Mouse (Mus musculus) MEL (cell line): ENCODE results near the gene Spdef. TPM values are rescaled to one million over a fixed set of nuclear protein-coding genes. Genes with fewer than 3 reads are reported as not detected.

Experiments used
- DNase-seq: peaks from one replicate; pipeline ENCODE4 v3.0.0; 2011; ENCODE audit warnings: low read depth, low spot score
- H3K27ac ChIP-seq: 2 replicates; pipeline ENCODE4 v1.5.1; 2012; ENCODE audit warnings: low read depth, mild to moderate bottlenecking, control low read depth, low read length, moderate library complexity; ENCODE audit not compliant: control insufficient read depth
- H3K27me3 ChIP-seq, 2 experiments: fragments of 150-350 bp in 1 of 2; sonication (generic) in 1 of 2; 2 replicates each; pipeline ENCODE4 v1.6.1; 2012; ENCODE audit warnings: low read length in 2 of 2, mild to moderate bottlenecking in 2 of 2, improper control_type of control experiment in 1 of 2, moderate library complexity in 1 of 2; ENCODE audit not compliant: insufficient read depth in 2 of 2, control insufficient read depth in 1 of 2
- H3K36me3 ChIP-seq, 2 experiments: 2 replicates each; pipeline ENCODE4 v1.6.1; 2012 to 2014; ENCODE audit warnings: low read length in 2 of 2, improper control_type of control experiment in 1 of 2, inconsistent platforms in 1 of 2, mild to moderate bottlenecking in 1 of 2; ENCODE audit not compliant: insufficient read depth in 2 of 2, control insufficient read depth in 1 of 2
- H3K4me1 ChIP-seq, 2 experiments: fragments of 150-350 bp in 1 of 2; sonication (generic) in 1 of 2; 2 replicates each; pipeline ENCODE4 v1.6.1; 2012; ENCODE audit warnings: low read length in 2 of 2, improper control_type of control experiment in 1 of 2, mild to moderate bottlenecking in 1 of 2; ENCODE audit not compliant: insufficient read depth in 2 of 2, control insufficient read depth in 1 of 2
- H3K4me3 ChIP-seq, 2 experiments: fragments of 150-350 bp in 1 of 2; sonication (generic) in 1 of 2; 2 replicates each; pipeline ENCODE4 v1.5.1; 2012; ENCODE audit warnings: low read depth in 2 of 2, low read length in 2 of 2, mild to moderate bottlenecking in 2 of 2, moderate library complexity in 2 of 2, control low read depth in 1 of 2, improper control_type of control experiment in 1 of 2; ENCODE audit not compliant: control insufficient read depth in 1 of 2, insufficient read depth in 1 of 2
- H3K79me2 ChIP-seq: 2 replicates; pipeline ENCODE4 v1.6.1; 2012; ENCODE audit warnings: mild to moderate bottlenecking, low read length, moderate library complexity; ENCODE audit not compliant: control insufficient read depth, poor library complexity, insufficient read depth
- H3K9ac ChIP-seq: 2 replicates; pipeline ENCODE4 v1.6.1; 2012; ENCODE audit warnings: low read depth, mild to moderate bottlenecking, control low read depth, low read length, moderate library complexity; ENCODE audit not compliant: control insufficient read depth, poor library complexity, severe bottlenecking
- H3K9me3 ChIP-seq: fragments of 150-350 bp; sonication (generic); replicated peaks from 2 replicates; pipeline ENCODE4 v1.6.1; 2012; ENCODE audit warnings: mild to moderate bottlenecking, low read length, improper control_type of control experiment, moderate library complexity; ENCODE audit not compliant: insufficient read depth
- CHD2 ChIP-seq: IDR thresholded peaks from 2 replicates; pipeline ENCODE4 v1.6.1; 2011; ENCODE audit warnings: low read length, improper control_type of control experiment
- ETS1 ChIP-seq: IDR thresholded peaks from 2 replicates; pipeline ENCODE4 v1.6.1; 2012; ENCODE audit warnings: low read depth, mild to moderate bottlenecking, inconsistent platforms, low read length, improper control_type of control experiment, moderate library complexity
- HCFC1 ChIP-seq: IDR thresholded peaks from 2 replicates; pipeline ENCODE4 v1.6.1; 2012; ENCODE audit warnings: low read depth, mild to moderate bottlenecking, inconsistent platforms, low read length, improper control_type of control experiment, moderate library complexity
- JUND ChIP-seq: IDR thresholded peaks from 2 replicates; pipeline ENCODE4 v1.6.1; 2011; ENCODE audit warnings: low read depth, mild to moderate bottlenecking, improper control_type of control experiment, low read length
- KAT2A ChIP-seq: conservative IDR thresholded peaks from 2 replicates; pipeline ENCODE4 v1.6.1; 2012; ENCODE audit warnings: low read depth, low read length, improper control_type of control experiment, inconsistent platforms
- MAFK ChIP-seq: IDR thresholded peaks from 2 replicates; pipeline ENCODE4 v1.6.1; 2011; ENCODE audit warnings: low read depth, mild to moderate bottlenecking, low read length, improper control_type of control experiment, borderline replicate concordance
- MAX ChIP-seq: IDR thresholded peaks from 2 replicates; pipeline ENCODE4 v1.6.1; 2011; ENCODE audit warnings: low read length, improper control_type of control experiment
- MEF2A ChIP-seq: IDR thresholded peaks from 2 replicates; pipeline ENCODE4 v1.6.1; 2014; ENCODE audit warnings: low read depth, mild to moderate bottlenecking, inconsistent platforms, low read length, improper control_type of control experiment; ENCODE audit not compliant: poor library complexity, insufficient replicate concordance, severe bottlenecking; ENCODE audit errors: extremely low read depth
- MXI1 ChIP-seq: IDR thresholded peaks from 2 replicates; pipeline ENCODE4 v1.6.1; 2011; ENCODE audit warnings: mild to moderate bottlenecking, low read depth, low read length, improper control_type of control experiment
- MYB ChIP-seq: IDR thresholded peaks from 2 replicates; pipeline ENCODE4 v1.6.1; 2011; ENCODE audit warnings: mild to moderate bottlenecking, low read depth, low read length, improper control_type of control experiment
- MYC ChIP-seq: IDR thresholded peaks from 2 replicates; pipeline ENCODE4 v1.6.1; 2011; ENCODE audit warnings: low read depth, mild to moderate bottlenecking, low read length, improper control_type of control experiment, moderate library complexity
- NRF1 ChIP-seq: IDR thresholded peaks from 2 replicates; pipeline ENCODE4 v1.6.1; 2014; ENCODE audit warnings: low read depth, mild to moderate bottlenecking, inconsistent platforms, low read length, improper control_type of control experiment, moderate library complexity; ENCODE audit not compliant: poor library complexity, insufficient read depth, severe bottlenecking
- POLR2A ChIP-seq, 2 experiments: IDR thresholded peaks; 2 replicates each; pipeline ENCODE4 v1.6.1; 2011 to 2012; ENCODE audit warnings: low read length in 2 of 2, mild to moderate bottlenecking in 2 of 2, control low read depth in 1 of 2, improper control_type of control experiment in 1 of 2, low read depth in 1 of 2, moderate library complexity in 1 of 2; ENCODE audit not compliant: control insufficient read depth in 1 of 2, insufficient read depth in 1 of 2, poor library complexity in 1 of 2
- POLR2AphosphoS5 ChIP-seq: IDR thresholded peaks from 2 replicates; pipeline ENCODE4 v1.6.1; 2012; ENCODE audit warnings: low read depth, borderline replicate concordance, mild to moderate bottlenecking, inconsistent platforms, low read length, moderate library complexity, mixed read lengths
- RAD21 ChIP-seq: IDR thresholded peaks from 2 replicates; pipeline ENCODE4 v1.6.1; 2011; ENCODE audit warnings: mild to moderate bottlenecking, low read depth, low read length, improper control_type of control experiment
- SIN3A ChIP-seq: IDR thresholded peaks from 2 replicates; pipeline ENCODE4 v1.6.1; 2012; ENCODE audit warnings: low read length, improper control_type of control experiment, inconsistent platforms
- SMC3 ChIP-seq: IDR thresholded peaks from 2 replicates; pipeline ENCODE4 v1.6.1; 2011; ENCODE audit warnings: low read depth, low read length, improper control_type of control experiment
- TCF12 ChIP-seq: IDR thresholded peaks from 2 replicates; pipeline ENCODE4 v1.6.1; 2014; ENCODE audit warnings: low read depth, mild to moderate bottlenecking, inconsistent platforms, low read length, improper control_type of control experiment, moderate library complexity
- USF1 ChIP-seq: IDR thresholded peaks from 2 replicates; pipeline ENCODE4 v1.6.1; 2014; ENCODE audit warnings: low read depth, mild to moderate bottlenecking, inconsistent platforms, low read length, improper control_type of control experiment, moderate library complexity
- polyA plus RNA-seq, 2 experiments: library from polyadenylated mRNA; stranded (reverse) in 1 of 2; unstranded in 1 of 2; fragments of >175 nt in 1 of 2; fragments of >200 nt in 1 of 2; gene quantifications; 2 replicates each; pipeline versions ENCODE4 v1.2.1 to v1.2.4; 2012; ENCODE audit warnings: low replicate concordance in 2 of 2, low read depth in 1 of 2; ENCODE audit not compliant: insufficient read length in 2 of 2, insufficient read depth in 1 of 2, missing spikeins in 1 of 2
- total RNA-seq: library from RNA; depleted of rRNA; stranded (reverse); fragments of 300-350 nt; gene quantifications from 2 replicates; pipeline ENCODE4 v1.2.3, GENCODE M21; 2012

The Spdef gene
- total and polyA plus RNA-seq, 3 experiments = 0.11 TPM; not detected in 2

- no peaks in the 10 kb centered on the region for H3K9me3 ChIP-seq
- H3K27me3 ChIP-seq = no peaks in the 10 kb centered on the region; a peak in 1 of 4 replicates
- 0 out of 4 replicates have a peak, but pooled peaks cover 0 to 2% of the 10 kb centered on the region in 2 experiments for H3K4me1 ChIP-seq
- H3K9ac ChIP-seq = no peak overlapping the region
- no peak overlapping the region for H3K27ac ChIP-seq
- no peaks in the 10 kb centered on the region for H3K36me3 ChIP-seq
- no peak overlapping the region for H3K4me3 ChIP-seq
- DNase-seq = no peak
- TF ChIP-seq CHD2 (no peak), MEF2A (no peak), JUND (no peak), MXI1 (no peak), POLR2A (IDR thresholded peaks at IDR 0.05; ENCODE audit: control insufficient read depth in 1 of 2, insufficient read depth in 1 of 2, low read depth in 1 of 2, low read length in 2 of 2, poor library complexity in 1 of 2) (no peak), MAFK (no peak), USF1 (no peak), KAT2A (no peak), SIN3A (no peak), MAX (no peak), SMC3 (no peak), MYB (no peak), RAD21 (no peak), NRF1 (no peak), TCF12 (no peak), HCFC1 (no peak), POLR2AphosphoS5 (no peak)
- no peaks in the 10 kb centered on the region for H3K79me2 ChIP-seq
Measured at GRCm38 (mm10) chr17:27720326-27720725, 8.4 kb downstream of the Spdef start.

- no peaks in the 10 kb centered on the region for H3K9me3 ChIP-seq
- no peak for DNase-seq
- TF ChIP-seq MYC (no peak), MYB (no peak), JUND (no peak), ETS1 (no peak)
- H3K9ac ChIP-seq = no peak overlapping the region
- no peak overlapping the region for H3K27ac ChIP-seq
- 0 out of 4 replicates have a peak, but pooled peaks cover 0 to 2% of the 10 kb centered on the region in 2 experiments for H3K4me1 ChIP-seq
- no peaks in the 10 kb centered on the region for H3K36me3 ChIP-seq
- H3K79me2 ChIP-seq = no peaks in the 10 kb centered on the region
- no peak overlapping the region for H3K4me3 ChIP-seq
- H3K27me3 ChIP-seq = no peaks in the 10 kb centered on the region; a peak in 1 of 4 replicates
Measured at GRCm38 (mm10) chr17:27719663-27720062, 9.1 kb downstream of the Spdef start.
